Mouse (Mus musculus) right cerebral cortex, adult 18-20 months (tissue): Measurements from ENCODE around the gene Enkur.

Experiments
- DNase-seq: peaks from one replicate; pipeline ENCODE4 v3.0.0; 2022; ENCODE audit warnings: mixed read lengths

Gene Enkur

DNA sequence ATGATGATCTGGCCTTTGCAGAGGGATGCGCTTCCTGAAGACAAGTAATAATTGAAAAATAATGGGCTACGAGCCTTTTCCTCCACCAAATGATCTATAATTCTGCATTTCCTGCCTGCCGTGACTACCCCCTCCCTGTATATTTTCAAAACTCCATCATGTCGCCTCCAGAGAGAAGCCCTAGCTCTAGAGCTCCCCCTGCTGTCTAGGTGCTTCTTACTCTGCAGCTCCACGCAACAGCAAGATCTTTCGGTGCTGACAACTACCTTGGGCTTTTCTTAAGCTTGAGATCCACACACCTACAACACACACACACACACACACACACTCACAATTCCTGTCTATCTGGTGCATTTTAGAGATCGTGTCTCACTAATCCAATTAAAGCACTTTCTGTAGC is 17.6 kb downstream of the Enkur start:
- peak; percentile 67 for DNase-seq

DNA sequence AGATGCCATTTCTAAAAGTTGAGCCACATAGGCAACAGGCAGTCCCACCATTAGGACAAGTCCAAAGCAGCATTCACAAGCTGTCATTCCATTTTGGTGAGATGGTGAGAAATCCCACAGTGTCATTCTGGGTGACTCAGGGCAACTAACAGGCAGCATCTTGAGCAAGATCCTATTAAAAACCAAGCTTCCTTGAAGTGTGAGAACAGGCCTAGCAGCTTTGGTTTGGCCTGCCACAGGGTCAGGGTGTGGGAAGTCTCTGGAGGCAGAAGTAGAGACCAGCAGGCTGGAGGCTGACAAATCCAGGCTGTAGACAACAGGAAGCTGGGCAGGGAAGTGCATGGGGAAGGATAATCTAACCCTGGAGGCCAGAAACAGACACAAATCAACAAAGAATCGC is 22.4 kb downstream of the Enkur start:
- no peak for DNase-seq

DNA sequence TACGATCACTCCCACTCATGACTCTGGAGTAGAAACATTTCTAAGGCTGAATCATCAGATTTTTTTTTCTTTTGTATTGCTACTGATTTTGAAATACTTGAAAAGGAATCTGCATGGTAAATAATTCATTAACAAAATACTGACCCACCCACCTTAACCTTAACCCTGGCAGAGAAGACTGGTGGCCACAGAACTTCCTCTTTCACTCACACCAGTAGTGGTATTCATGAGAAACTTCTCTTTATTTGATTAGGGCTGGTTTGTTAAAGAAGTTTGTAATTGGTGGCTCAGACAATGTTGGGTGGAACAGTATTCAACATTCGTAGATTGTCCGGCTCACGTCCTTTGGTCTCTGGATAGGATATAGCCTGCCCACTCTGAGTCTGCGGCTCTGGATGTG is 26.0 kb downstream of the Enkur start:
- no peak for DNase-seq

DNA sequence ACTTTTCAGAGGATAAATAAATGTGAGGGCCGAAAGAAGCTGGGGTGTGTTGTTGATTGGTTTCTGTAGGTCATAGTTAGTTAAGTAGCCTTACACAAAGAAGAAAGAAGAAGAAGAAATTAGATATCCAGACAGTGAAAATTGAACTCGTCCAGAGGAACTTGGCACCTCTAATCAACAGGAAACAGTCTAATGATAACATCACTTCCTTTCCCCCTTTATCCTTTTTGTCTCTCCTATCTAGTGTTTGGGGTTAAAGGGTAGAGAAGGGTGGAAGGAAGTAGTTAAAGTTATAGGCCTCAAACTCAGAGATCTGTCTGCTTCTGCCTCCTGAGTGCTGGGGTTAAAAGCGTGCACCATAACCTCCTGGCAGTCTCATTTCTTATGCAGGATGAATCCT is 32.4 kb downstream of the Enkur start:
- no peak for DNase-seq

DNA sequence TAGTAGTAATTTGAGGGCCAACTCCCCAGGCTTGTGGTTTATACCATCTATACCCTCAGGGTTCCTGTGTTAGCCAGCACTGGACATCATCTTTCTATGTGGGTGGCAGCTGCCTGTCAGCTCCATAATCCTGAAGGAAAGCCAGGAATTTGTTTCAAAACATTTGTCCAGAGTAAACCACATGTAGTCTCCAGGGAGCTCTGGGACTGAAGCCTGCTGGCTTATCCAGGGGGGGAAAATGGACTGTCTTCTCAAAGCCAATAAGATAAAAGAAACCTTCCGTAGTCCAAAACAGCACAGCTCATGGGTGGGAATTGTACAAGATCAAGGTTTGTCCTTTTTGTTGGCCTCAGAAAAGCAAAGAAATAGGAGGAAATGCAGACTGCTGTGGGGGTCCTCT is 37.2 kb downstream of the Enkur start:
- DNase-seq = no peak

DNA sequence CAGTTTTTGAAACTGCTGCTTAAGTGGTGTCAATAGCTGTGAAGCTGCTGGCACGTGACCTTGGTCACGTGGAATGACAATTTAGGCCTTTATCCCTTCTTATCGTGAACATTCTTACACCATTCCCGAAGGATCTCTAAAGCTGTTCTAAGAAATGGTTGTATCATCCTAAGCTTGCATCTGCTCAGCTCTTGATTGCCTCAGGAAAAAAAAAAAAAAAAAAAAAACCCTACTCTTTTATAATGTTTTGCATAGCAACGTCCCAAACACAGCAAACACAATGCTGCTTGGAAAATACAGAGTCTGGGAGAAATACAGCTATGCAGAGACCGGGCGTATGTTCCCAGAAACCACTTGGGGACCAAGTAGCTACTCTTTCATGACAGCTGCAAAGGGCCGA is 40.9 kb downstream of the Enkur start:
- DNase-seq = no peak

DNA sequence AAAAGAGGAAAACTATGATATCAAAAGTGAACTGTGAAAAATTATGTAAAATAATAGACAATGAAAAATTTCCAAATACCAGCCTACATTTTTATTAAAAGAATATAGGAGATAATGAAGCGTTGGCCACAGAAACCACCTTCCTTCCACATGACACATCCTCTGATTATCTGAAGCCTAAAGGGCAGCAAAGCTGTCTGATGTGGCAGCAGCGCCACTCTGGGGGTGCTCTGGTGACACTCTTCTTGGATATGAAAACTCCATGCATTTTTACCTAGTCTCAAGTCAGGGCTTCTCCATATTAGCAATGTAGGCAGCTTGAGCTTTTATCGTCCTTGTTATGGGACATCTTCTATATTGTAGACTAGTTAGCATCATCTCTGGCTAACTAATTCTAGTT is 51.7 kb downstream of the Enkur start:
- no peak for DNase-seq

DNA sequence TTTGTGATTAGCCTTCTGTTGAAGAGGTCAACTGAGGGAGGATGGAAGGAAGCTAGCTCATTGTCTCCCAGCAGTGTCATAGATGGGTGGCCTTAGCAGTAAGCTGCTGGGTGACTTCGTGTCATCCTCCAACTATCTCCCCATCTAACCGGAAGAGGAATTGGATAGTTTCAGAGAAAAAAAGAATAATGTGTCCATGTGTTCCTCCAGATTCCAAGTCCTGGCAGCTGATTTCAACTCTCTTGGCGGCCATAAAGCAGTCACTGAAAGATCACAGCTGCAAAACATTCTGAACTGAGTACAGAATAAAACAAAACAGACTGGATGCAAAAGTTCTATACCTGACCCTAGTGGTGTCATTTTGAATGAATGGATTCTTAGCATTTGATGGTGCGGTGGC is 58.0 kb downstream of the Enkur start:
- DNase-seq = no peak

DNA sequence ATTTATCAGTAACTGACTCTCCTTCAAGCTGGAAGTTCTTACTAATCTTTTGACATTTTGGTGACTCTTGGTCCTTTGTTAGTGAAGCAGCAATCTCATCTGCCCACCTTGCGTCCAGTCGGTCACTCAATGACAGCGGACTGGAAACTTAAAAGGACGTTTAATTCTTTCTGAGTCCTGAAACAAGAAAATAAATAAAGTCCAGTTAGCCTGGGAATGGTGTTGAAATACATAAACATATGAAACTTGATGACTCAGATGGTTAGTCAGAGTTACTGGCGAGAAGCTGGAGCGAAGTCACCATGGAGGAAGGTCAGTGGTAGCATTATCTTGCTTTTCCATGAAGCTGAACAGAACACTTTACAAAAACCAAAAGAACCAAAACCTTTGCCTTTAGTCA is 58.7 kb downstream of the Enkur start:
- no peak for DNase-seq

DNA sequence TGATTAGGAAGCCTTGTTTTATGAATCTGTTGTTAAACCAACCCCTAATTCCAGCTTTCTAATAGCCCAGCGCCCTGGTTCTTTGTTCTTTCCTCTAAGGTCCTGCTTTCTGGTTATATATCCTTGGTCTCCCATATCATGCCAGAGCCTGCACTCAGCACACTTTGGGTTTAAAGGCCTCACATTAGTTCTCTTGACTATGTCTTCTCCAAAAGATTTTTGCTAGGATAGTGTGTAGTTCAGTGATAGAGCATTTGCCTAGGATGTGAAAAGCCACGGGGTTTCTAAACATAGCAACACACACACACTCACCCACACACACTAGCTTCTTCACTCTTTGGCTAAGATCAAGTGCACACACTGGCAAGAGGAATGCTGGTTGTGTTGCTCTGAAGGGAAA is 62.5 kb downstream of the Enkur start:
- DNase-seq = peak; percentile 25

DNA sequence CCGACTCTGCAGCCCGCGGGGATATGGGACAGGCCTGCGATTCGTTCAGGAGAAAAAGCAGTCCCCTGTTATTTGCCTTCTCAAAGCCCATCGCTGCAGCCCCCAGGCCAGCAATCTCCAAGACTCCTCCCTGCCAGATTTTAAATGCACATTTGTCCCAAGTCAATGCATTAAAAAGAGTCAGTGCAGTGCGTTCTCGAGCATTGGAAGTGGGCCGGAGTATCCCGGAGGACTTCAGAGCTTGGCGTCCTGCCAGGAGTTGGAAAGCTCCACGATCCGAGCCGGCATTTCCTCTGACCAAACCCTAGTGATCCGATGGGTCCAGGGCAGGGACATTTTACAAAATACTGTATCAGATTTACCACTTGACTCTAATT is 63.0 kb downstream of the Enkur start:
- peak; percentile 42 for DNase-seq

DNA sequence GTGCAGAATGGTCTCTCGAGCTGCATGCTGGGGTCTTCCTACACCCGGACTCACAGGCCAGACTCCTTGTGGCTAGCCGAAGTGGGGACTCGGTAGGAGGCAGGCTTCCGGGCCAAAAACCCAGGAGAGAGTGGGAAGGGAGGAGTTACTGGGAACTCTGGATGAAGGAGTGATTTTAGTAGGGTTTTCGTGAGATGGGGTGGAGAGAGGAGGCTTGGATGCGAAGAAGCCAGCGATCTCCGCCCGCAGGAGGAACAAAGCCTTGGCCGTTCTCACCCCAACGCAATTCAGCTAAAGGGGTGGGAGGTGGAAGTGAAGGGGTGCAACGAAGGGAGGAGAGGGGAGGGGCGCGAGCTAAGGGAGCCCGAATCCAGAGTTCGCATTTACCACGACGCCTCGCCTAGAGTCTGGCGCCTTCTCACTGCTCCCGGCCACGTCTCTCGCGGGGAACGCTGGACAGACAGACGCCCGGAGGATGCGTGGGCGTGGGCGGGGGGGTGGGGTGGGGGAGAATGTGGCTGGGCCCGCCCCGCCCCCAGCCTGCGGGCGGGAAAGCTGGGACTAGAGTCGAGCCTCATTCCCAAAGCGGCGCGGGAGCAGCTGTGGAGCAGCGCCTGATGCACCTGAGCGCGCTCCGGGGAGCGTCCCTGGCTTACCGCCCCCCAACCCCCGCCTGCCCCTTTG is 63.5 kb downstream of the Enkur start:
- DNase-seq = peak; percentile 35

DNA sequence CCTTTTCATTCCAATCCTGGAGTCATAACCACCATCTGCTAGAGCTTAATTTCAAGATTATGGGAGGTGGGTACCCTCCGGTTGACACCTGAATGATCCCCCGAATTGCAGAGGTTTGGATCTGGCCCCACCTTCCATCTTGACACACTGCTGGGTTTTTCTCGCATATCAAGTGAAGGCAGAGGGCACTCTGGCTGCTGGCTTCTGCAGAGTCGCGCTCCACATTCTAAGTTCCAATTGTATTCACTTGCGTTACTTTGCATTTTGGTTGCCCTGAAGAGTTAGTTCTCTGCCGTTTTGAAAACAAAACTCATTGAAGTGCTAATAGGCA is 64.0 kb downstream of the Enkur start:
- peak; percentile 8 for DNase-seq
